Mouse (Mus musculus) kidney, adult 9 months (tissue): ENCODE data around the gene Ppard.

Experiments used
- DNase-seq: peaks from one replicate; pipeline ENCODE4 v3.0.0; 2022

Gene Ppard

GRCm38 (mm10) chr17:28345882-28346281 lies 113.4 kb downstream of the Ppard start:
- no peak for DNase-seq

GRCm38 (mm10) chr17:28347327-28347726 lies 114.8 kb downstream of the Ppard start:
- no peak for DNase-seq

DNA sequence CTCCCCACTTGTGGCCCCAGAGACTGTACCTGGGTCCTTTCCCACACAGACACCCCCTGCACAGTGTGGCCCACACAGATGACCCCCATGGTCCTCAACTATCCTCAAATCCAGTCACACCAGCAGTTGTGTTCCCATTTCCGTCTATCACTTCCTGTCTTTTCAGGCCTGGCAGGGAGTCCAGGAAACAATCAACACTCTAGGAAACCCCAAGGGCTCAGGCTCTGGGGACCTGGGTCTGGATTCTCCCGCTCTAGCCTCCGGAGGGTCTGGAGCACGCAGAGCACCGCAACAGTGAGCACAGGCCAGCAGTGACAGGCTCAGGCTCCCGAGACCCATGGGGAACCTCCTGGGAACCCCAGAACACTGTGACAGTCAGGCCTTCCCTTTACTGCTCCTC lies 115.7 kb downstream of the Ppard start:
- no peak for DNase-seq

GRCm38 (mm10) chr17:28349264-28349880 lies 116.9 kb downstream of the Ppard start:
- DNase-seq, result no peak

GRCm38 (mm10) chr17:28349901-28350465 lies 117.5 kb downstream of the Ppard start:
- DNase-seq, result peak; percentile 82

DNA sequence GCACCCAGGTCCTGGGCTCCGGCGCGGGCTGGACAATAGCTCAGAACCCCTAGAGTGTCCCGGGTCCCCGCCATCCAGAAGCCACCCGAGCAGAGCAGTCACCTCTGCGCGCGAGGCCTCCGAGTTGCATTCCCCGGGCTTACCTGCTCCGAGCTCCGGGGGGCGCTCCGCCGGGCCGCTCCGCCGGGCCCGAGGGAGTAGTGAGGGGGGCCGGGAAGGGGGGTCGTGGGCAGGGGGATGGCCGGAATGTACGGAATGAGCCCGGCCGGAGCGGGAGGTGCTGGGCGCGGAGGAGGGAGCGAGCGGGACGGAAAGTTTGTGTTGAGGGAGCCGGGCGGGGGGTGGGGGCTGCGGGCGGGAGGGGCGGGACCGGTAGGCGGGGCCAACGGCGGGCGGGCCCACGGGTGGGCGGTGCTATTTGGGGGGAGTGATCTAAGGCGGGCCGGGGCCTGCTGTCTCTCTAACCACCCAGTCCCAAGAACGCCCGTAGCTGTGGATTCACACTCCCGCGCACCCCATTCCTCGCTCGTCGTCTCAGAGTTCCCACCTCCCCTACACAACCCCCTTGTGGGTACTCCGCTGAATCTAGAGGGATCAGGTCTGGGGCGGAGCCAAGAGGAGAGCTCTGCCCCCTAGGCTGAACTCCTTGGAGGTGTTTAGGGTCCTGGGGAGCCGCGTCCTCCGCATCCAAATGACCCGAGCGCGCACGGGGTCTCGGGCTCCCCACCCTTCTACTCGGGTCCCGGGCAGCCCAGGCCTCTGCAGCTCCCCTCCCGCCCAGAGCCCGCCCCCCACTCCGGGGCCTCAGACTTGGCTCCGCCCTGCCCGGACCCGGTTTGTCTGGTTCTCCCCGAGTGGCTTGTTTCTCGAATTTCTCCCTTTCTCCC lies 118.2 kb downstream of the Ppard start, which contains the start of gene Tead3:
Tead3 (minus strand) TSS at position 352 of the 887 bp plus-strand sequence.
- peak; percentile 80 for DNase-seq
